Mouse (Mus musculus) stomach, postnatal 0 days (tissue): ENCODE measurements around the gene Tubgcp2. TPM values are rescaled to one million over a fixed set of nuclear protein-coding genes. Genes with fewer than 3 reads are reported as not detected.

Source experiments
- ATAC-seq: fragments of 200-750 bp; cut with Nextera tagmentation; 2 replicates; pipeline ENCODE4 v1.8.0; 2017; ENCODE audit not compliant: low FRiP score, low TSS enrichment
- DNase-seq: peaks from one replicate; pipeline ENCODE4 v3.0.0-alpha.2; 2016; ENCODE audit warnings: low spot score
- H3K27ac ChIP-seq: fragments of 300-500 bp; sonication (generic); replicated peaks from 2 replicates; pipeline ENCODE4 v1.5.1; 2014; ENCODE audit warnings: mild to moderate bottlenecking, control low read depth
- H3K27me3 ChIP-seq: fragments of 300-500 bp; sonication (generic); 2 replicates; pipeline ENCODE4 v1.6.1; 2014; ENCODE audit warnings: low read length; ENCODE audit not compliant: control insufficient read depth, insufficient read depth
- H3K36me3 ChIP-seq: fragments of 300-500 bp; sonication (generic); 2 replicates; pipeline ENCODE4 v1.6.1; 2014; ENCODE audit warnings: low read length, mixed read lengths; ENCODE audit not compliant: control insufficient read depth, insufficient read depth
- H3K4me1 ChIP-seq: fragments of 300-500 bp; sonication (generic); replicated peaks from 2 replicates; pipeline ENCODE4 v1.6.1; 2014; ENCODE audit warnings: antibody characterized with exemption; ENCODE audit not compliant: control insufficient read depth, insufficient read depth
- H3K4me2 ChIP-seq: fragments of 300-500 bp; sonication (generic); replicated peaks from 2 replicates; pipeline ENCODE4 v1.6.1; 2014; ENCODE audit warnings: low read depth, mild to moderate bottlenecking, control low read depth, moderate library complexity
- H3K4me3 ChIP-seq: fragments of 300-500 bp; sonication (generic); 2 replicates; pipeline ENCODE4 v1.5.1; 2014; ENCODE audit warnings: low read depth, low read length, control low read depth
- H3K9ac ChIP-seq: fragments of 300-500 bp; sonication (generic); 2 replicates; pipeline ENCODE4 v1.6.1; 2014; ENCODE audit warnings: mild to moderate bottlenecking, low read length, control low read depth, mixed read lengths
- H3K9me3 ChIP-seq: fragments of 300-500 bp; sonication (generic); 2 replicates; pipeline ENCODE4 v1.6.1; 2016; ENCODE audit warnings: low read length; ENCODE audit not compliant: control insufficient read depth
- CTCF ChIP-seq: IDR thresholded peaks from 2 replicates; pipeline ENCODE4 v1.5.1; 2016; ENCODE audit warnings: antibody characterized with exemption, low read depth, mild to moderate bottlenecking, moderate library complexity
- EP300 ChIP-seq: optimal IDR thresholded peaks from 2 replicates; pipeline ENCODE3; 2016; ENCODE audit warnings: antibody characterized with exemption
- WGBS: fragments of 180-500 bp; shearing (Covaris S2); extraction: QIAGEN DNeasy Blood & Tissue Kit; methylation state at CpG from one replicate; pipeline ENCODE4 v1.1.7; 2014; 5-methylcytosine and 5-hydroxymethylcytosine counted together
- polyA plus RNA-seq: library from polyadenylated mRNA; unstranded; fragments of >200 nt; fragmentation: Nextera tagmentation; extraction: Ambion mirVana; gene quantifications from 2 replicates; pipeline ENCODE4 v1.2.1, GENCODE M21; 2015

The Tubgcp2 gene
- polyA plus RNA-seq, 1 experiment from 2014 or later, result 17.7 TPM

GRCm38 (mm10) chr7:139967175-139967574 lies 69.3 kb downstream of the Tubgcp2 start:
- no peaks in the 10 kb centered on the region for H3K36me3 ChIP-seq

GRCm38 (mm10) chr7:139963814-139964213 lies 72.7 kb downstream of the Tubgcp2 start:
- DNase-seq (no peak), ATAC-seq (no peak)
- 39% methylated on average over 4 of the region's 4 CpGs for WGBS
- no peaks in the 10 kb centered on the region for H3K36me3 ChIP-seq
- no peak overlapping the region for H3K4me2 ChIP-seq
- H3K9me3 ChIP-seq, result no peaks in the 10 kb centered on the region
- no peak overlapping the region for H3K4me3 ChIP-seq
- H3K9ac ChIP-seq, result no peak overlapping the region
- no peaks in the 10 kb centered on the region for H3K27me3 ChIP-seq
- TF ChIP-seq CTCF (no peak), EP300 (no peak)
- H3K4me1 ChIP-seq, result no peaks in the 10 kb centered on the region
- no peak overlapping the region for H3K27ac ChIP-seq

More at GRCm38 (mm10) chr7:139967175-139967574, 69.3 kb downstream of the Tubgcp2 start:
- Histone ChIP-seq H3K27me3 (no peaks in the 10 kb centered on the region), H3K4me1 (no peaks in the 10 kb centered on the region), H3K4me3 (no peak overlapping the region), H3K4me2 (no peak overlapping the region), H3K9ac (no peak overlapping the region), H3K27ac (no peak overlapping the region), H3K9me3 (no peaks in the 10 kb centered on the region)
- WGBS, result 35% methylated on average over 4 of the region's 4 CpGs
- no peak for ATAC-seq
- TF ChIP-seq EP300 (no peak), CTCF (no peak)
- no peak for DNase-seq

GRCm38 (mm10) chr7:139961141-139961540 lies 75.3 kb downstream of the Tubgcp2 start:
- no peak overlapping the region for H3K4me3 ChIP-seq
- no peaks in the 10 kb centered on the region for H3K27me3 ChIP-seq
- no peaks in the 10 kb centered on the region for H3K36me3 ChIP-seq
- H3K4me1 ChIP-seq, result no peaks in the 10 kb centered on the region
- 82% methylated on average over 10 of the region's 10 CpGs for WGBS
- no peak overlapping the region for H3K9ac ChIP-seq
- no peaks in the 10 kb centered on the region for H3K9me3 ChIP-seq
- DNase-seq, result no peak
- no peak for TF ChIP-seq CTCF
- no peak for TF ChIP-seq EP300
- H3K27ac ChIP-seq, result no peak overlapping the region
- no peak overlapping the region for H3K4me2 ChIP-seq
- ATAC-seq, result no peak

- no peak overlapping the region for H3K27ac ChIP-seq
- H3K27me3 ChIP-seq, result no peaks in the 10 kb centered on the region
- H3K4me2 ChIP-seq, result no peak overlapping the region
- 12% methylated on average over 11 of the region's 11 CpGs for WGBS
- ATAC-seq, result no peak
- no peaks in the 10 kb centered on the region for H3K36me3 ChIP-seq
- 0 out of 2 replicates have a peak overlapping the region, but pooled peaks have one; percentile 4 for H3K9ac ChIP-seq
- no peaks in the 10 kb centered on the region for H3K9me3 ChIP-seq
- no peak for DNase-seq
- TF ChIP-seq CTCF (no peak), EP300 (no peak)
- H3K4me1 ChIP-seq, result no peaks in the 10 kb centered on the region
- no peak overlapping the region for H3K4me3 ChIP-seq
These were observed 78.5 kb downstream of the Tubgcp2 start for GRCm38 (mm10) chr7:139957958-139958357.

GRCm38 (mm10) chr7:139957437-139957836 lies 79.0 kb downstream of the Tubgcp2 start:
- TF ChIP-seq EP300 (no peak), CTCF (no peak)
- Histone ChIP-seq H3K9ac (no peak overlapping the region), H3K9me3 (no peaks in the 10 kb centered on the region), H3K36me3 (no peaks in the 10 kb centered on the region), H3K27ac (no peak overlapping the region), H3K4me2 (no peak overlapping the region), H3K27me3 (no peaks in the 10 kb centered on the region), H3K4me3 (no peak overlapping the region), H3K4me1 (no peaks in the 10 kb centered on the region)
- WGBS, result 55% methylated on average over 11 of the region's 11 CpGs
- no peak for DNase-seq
- no peak for ATAC-seq

- H3K4me3 ChIP-seq, result no peak overlapping the region
- no peaks in the 10 kb centered on the region for H3K9me3 ChIP-seq
- TF ChIP-seq CTCF, result no peak
- no peak for TF ChIP-seq EP300
- H3K36me3 ChIP-seq, result no peaks in the 10 kb centered on the region
- no peak overlapping the region for H3K4me2 ChIP-seq
- ATAC-seq (no peak), DNase-seq (no peak)
- no peak overlapping the region for H3K9ac ChIP-seq
- H3K27me3 ChIP-seq, result no peaks in the 10 kb centered on the region
- H3K27ac ChIP-seq, result no peak overlapping the region
- WGBS, result 88% methylated on average over 3 of the region's 3 CpGs
- no peaks in the 10 kb centered on the region for H3K4me1 ChIP-seq
These were observed 79.8 kb downstream of the Tubgcp2 start for GRCm38 (mm10) chr7:139956658-139957057.
